Mouse (Mus musculus) retina, embryonic 14.5 days (tissue): Measurements from ENCODE around the gene Smyd4.

Experiments
- DNase-seq: peaks from one replicate; pipeline ENCODE4 v3.0.0-alpha.2; 2015; ENCODE audit warnings: low spot score

Smyd4 gene

GRCm38 (mm10) chr11:75348199-75348889, at the start of gene Smyd4, which contains the start of gene Rpa1:
Gene Smyd4, plus strand, starts transcription at chr11:75348433.
Gene Rpa1, minus strand, starts transcription at chr11:75348324.
- DNase-seq: peak; percentile 96

- no peak for DNase-seq
These were observed 49.7 kb upstream of the Smyd4 start for GRCm38 (mm10) chr11:75298491-75298890.

GRCm38 (mm10) chr11:75299786-75300185, 48.4 kb upstream of the Smyd4 start:
- no peak for DNase-seq

GRCm38 (mm10) chr11:75300954-75301353, 47.3 kb upstream of the Smyd4 start:
- no peak for DNase-seq

- DNase-seq: no peak
These were observed 43.4 kb upstream of the Smyd4 start for GRCm38 (mm10) chr11:75304797-75305196.

- no peak for DNase-seq
These were observed 39.6 kb upstream of the Smyd4 start for GRCm38 (mm10) chr11:75308650-75309049.

- DNase-seq: no peak
These were observed 37.4 kb upstream of the Smyd4 start for GRCm38 (mm10) chr11:75310813-75311212.

- no peak for DNase-seq
These were observed 36.5 kb upstream of the Smyd4 start for GRCm38 (mm10) chr11:75311751-75312150.

GRCm38 (mm10) chr11:75313834-75314233, 34.4 kb upstream of the Smyd4 start:
- no peak for DNase-seq

GRCm38 (mm10) chr11:75318351-75319221, 29.6 kb upstream of the Smyd4 start:
- no peak for DNase-seq

- no peak for DNase-seq
These were observed 29.0 kb upstream of the Smyd4 start for GRCm38 (mm10) chr11:75319246-75319645.

- no peak for DNase-seq
These were observed 24.9 kb upstream of the Smyd4 start for GRCm38 (mm10) chr11:75323326-75323737.

- DNase-seq: no peak
These were observed 23.8 kb upstream of the Smyd4 start for GRCm38 (mm10) chr11:75324433-75324832.

- DNase-seq: no peak
These were observed 22.9 kb upstream of the Smyd4 start for GRCm38 (mm10) chr11:75325116-75325968.

GRCm38 (mm10) chr11:75325969-75326311, 22.3 kb upstream of the Smyd4 start:
- DNase-seq: no peak

GRCm38 (mm10) chr11:75336676-75337075, 11.6 kb upstream of the Smyd4 start:
- DNase-seq: no peak

GRCm38 (mm10) chr11:75337246-75337645, 11.0 kb upstream of the Smyd4 start:
- no peak for DNase-seq

- no peak for DNase-seq
These were observed 8.2 kb upstream of the Smyd4 start for GRCm38 (mm10) chr11:75340076-75340475.

- no peak for DNase-seq
These were observed 7.4 kb upstream of the Smyd4 start for GRCm38 (mm10) chr11:75340698-75341345.

GRCm38 (mm10) chr11:75343096-75343495, 5.1 kb upstream of the Smyd4 start:
- no peak for DNase-seq

GRCm38 (mm10) chr11:75344163-75344562, 4.1 kb upstream of the Smyd4 start:
- DNase-seq: no peak

- DNase-seq: no peak
These were observed 3.5 kb upstream of the Smyd4 start for GRCm38 (mm10) chr11:75344716-75345115.
